Mouse (Mus musculus) cerebellum, adult 9-10 months (tissue): ENCODE results near the gene Col20a1.

Experiments
- DNase-seq: peaks from one replicate; pipeline ENCODE4 v3.0.0; 2022

Gene Col20a1

DNA sequence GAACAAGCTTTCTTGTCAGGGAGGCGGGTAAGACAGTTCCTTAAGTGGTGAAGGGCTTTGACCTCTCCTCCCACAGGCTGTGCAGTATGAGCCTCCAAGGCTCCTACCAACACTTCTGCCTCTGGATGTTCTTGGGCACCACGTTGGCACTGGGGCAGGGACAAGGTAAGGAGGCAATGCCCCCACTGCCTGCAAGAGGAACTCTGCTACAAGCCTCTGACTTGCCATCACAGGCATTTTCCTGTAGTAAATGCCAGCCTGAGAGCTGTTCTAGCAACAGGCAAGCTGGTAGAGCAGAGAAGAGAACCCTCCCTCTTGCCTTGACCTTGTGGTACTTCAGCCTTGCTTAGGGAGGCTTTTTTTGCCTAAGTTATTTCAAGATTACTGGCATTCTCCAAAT is at the start of gene Col20a1:
Gene Col20a1 (plus strand): TSS at position 87 of the 400 bp plus-strand sequence.
- DNase-seq: no peak

GRCm38 (mm10) chr2:180940187-180940586 is 46.1 kb upstream of the Col20a1 start:
- no peak for DNase-seq

DNA sequence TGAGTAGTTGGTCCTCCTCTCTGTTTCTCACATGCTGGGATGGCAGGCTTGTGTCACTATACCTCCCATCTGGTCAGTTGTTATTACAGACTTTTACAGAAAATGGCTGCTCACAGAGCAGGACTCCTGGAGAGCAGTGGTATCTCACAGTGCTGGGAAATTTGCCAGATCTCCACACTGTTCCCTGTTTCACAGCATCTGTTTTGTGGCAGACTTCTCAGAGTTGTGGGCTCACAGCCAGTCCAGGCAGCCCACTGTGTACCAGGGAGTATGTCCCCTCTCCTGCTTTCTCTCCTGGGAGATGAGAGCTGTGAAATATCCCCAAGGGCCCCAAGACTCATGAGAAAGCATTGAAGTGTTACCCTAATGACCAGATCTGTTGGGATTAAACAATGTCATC is 44.5 kb upstream of the Col20a1 start:
- no peak for DNase-seq

GRCm38 (mm10) chr2:180949947-180950346 is 36.4 kb upstream of the Col20a1 start:
- DNase-seq: no peak

GRCm38 (mm10) chr2:180952731-180953171 is 33.6 kb upstream of the Col20a1 start:
- peak; percentile 36 for DNase-seq

- no peak for DNase-seq
Observed at GRCm38 (mm10) chr2:180953638-180954037, 32.7 kb upstream of the Col20a1 start.

- peak; percentile 61 for DNase-seq
Observed at GRCm38 (mm10) chr2:180954061-180955047, 32.0 kb upstream of the Col20a1 start, which contains the start of gene Nkain4. Gene Nkain4, minus strand, starts transcription at chr2:180954699.

GRCm38 (mm10) chr2:180959605-180960004 is 26.7 kb upstream of the Col20a1 start:
- DNase-seq: no peak

DNA sequence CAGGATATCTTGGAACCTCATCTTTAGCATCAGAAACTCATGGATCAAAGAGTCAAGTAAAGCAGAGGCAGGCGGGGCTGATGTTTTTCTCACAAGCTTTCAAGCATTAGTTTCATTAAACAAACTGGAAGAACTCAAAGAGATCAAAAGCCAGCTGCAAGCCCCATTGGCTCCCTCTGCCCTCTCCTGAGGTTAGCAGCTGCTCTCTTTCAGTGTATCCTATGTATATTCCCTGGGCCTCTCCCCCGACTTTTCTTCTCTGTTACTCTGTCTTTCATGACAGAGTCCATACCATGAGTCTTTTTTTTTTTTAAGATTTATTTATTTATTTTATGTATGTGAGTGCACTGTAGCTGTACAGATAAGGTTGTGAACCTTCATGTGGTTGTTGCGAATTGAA is 26.1 kb upstream of the Col20a1 start:
- DNase-seq: no peak

- DNase-seq: no peak
Observed at GRCm38 (mm10) chr2:180962616-180963308, 23.6 kb upstream of the Col20a1 start.

DNA sequence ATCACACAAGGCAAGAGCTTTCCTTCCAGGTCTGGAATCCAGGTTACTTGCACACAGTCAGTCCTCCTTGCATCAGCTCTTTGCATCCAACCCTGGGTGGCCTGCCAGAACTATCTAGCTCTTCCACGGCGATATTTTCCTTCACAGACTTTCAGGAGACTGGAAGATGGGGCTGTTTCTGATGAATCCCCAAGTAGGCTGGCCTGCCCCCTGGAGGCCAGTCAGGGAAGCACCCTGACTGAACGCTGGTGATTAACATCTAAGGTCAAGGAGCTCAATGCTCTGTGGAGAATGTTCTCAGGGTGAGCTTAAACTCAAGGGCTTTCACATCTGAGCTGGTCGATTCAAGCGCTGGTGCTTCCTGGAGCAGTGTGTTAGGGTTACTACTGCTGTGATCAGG is 22.4 kb upstream of the Col20a1 start:
- peak; percentile 88 for DNase-seq

DNA sequence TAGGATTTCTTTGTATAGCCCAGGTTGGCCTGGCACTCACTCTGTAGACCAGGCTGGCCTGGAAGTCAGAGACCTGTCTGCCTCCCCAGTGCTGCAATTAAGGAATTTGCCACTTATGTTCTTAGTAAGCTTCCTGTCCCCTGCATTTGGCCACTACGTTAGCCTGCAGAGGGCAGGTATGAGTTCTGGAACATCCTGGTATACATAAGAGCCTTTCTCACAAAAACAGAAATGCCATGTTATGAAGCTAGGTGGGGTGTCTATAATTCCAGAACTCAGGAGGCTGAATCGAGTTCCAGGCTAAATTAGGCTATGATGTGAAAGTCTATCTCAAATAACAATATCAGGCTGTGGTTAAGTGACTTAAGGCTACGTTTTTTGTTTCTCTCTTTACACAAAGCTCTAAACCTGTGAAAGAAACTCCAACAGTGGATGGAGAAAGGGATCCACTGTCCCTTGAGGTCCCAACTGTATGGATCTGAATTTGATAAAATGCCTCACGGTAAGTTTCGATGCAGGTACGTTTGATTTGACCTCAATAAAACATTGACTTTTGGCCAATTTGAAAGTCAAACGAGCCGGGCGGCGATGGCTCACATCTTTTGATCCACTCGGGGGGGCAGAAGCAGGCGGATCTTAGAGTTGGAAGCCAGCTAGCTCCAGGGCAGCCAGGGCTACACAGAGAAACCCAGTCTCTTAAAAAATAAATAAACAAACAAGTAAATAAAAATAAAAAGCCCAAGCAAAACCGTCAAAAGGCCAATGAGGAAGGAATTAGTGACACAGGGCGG is 20.0 kb upstream of the Col20a1 start:
- DNase-seq: peak; percentile 69

DNA sequence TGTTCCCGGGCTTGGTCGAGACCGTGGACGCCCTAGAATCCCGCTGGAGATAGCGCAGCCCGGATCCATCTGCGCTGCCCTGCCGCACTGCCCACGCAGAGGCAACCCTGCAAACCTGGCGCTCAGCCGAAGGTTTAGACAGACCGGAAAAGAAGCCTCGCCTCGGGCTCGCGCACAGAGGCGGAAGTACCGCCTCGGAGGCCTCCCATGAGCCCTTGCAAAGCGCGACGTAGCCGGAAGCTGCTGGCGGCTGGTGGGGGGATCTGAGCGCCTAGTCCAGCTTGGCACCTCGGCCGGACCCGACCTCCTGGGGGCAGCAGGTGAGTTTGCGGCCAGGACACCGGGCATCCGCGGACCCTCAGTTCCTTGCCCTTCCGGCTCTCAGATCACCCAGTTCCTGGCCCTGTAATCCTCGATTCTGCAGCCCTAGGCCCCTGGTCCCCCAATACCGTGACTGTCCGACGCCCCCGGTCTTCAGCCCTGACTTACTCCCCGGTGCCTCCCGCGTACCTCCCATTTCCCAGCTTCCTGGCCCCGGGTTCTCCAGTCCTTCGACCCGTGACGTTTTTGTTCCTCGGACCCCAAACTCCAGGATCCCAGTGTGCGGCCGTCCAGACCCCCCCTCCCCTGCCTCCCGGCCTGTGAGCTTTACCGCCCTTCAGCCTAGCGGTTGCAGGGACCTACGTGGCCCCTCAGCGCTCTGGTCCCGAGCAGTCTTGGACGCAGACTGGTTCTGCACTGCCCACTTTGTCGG is 19.1 kb upstream of the Col20a1 start, which contains the start of gene Arfgap1:
Gene Arfgap1 (plus strand): TSS at position 216 of the 754 bp plus-strand sequence.
- peak; percentile 93 for DNase-seq

GRCm38 (mm10) chr2:180981133-180981532 is 5.2 kb upstream of the Col20a1 start:
- DNase-seq: no peak

DNA sequence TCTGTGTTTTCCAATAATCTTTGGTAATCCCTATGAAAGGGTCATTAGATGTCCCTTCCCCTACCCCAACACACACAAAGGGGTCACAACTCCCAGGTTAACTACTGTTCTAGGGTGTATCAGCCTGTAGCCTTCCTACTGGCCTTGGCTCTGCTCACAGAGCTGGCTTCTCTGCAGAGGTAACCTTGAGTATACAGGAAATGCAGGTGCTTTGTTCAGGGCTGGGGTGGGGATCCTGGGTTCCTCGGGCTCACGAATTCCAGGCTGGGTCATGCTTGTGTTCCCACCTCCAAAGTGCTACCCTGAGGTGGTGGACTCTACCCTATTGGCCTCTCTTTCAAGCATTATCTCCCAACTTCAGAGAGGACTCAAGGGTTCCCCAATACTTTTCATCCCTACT is 700 bp upstream of the Col20a1 start:
- no peak for DNase-seq

DNA sequence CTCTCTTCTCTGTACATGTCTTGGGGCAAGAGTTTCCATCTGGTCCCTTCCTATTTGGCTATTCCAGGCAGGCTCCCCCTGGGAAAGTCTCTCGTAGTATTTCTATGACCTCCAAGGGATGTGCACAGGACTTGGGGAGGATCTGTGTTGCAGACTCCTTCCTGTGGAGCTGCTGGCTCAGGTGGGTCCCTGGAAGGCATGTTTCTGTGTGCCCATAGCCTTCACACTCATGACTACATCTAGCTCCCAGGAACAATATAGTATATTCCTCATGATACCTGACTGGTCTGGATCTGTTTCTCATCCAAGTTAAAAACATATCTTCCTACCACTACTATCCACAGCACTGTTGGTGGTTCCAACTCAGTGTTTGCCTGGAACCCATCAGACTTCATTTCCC is 666 bp downstream of the Col20a1 start:
- no peak for DNase-seq

DNA sequence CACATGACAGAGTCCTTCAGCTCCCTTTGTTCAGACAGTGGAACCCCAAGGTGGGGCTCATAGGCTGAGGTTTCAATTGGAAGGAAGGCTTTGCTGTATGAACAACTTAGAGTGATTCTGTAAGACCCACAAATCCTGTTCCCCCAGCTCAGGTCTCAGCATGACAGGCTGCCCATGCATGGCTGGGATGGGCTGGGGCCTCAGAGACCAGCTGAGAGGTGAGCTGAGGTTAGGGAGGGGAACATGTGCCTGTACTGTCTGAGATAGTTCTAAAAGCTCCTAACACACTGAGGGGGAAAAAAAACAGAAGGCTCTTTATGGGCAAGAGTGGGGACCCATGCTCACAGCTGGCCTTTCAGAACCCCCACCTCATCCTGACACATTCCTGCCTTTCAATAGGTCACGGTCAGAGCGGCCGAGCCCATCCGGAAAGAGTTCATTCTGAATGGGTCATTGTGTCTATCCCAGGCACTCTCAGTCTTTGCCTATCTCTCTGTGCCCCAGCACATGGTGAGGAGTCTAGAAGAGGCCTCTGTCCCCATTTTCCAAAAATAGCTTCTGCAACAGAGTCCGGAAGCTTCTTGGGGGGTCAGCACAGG is 1.2 kb downstream of the Col20a1 start:
- DNase-seq: no peak

GRCm38 (mm10) chr2:180988347-180988913 is 2.1 kb downstream of the Col20a1 start:
- no peak for DNase-seq

GRCm38 (mm10) chr2:180988948-180989347 is 2.6 kb downstream of the Col20a1 start:
- no peak for DNase-seq

- DNase-seq: no peak
Observed at GRCm38 (mm10) chr2:180990347-180990746, 4.0 kb downstream of the Col20a1 start.

GRCm38 (mm10) chr2:180994360-180994759 is 8.0 kb downstream of the Col20a1 start:
- no peak for DNase-seq
